Mouse (Mus musculus) heart, embryonic 13.5 days (tissue): ENCODE measurements around the gene Gpr4. TPM values are rescaled to one million over a fixed set of nuclear protein-coding genes. Genes with fewer than 3 reads are reported as not detected.

Experiments used
- ATAC-seq: fragments of 200-750 bp; cut with Nextera tagmentation; 2 replicates; pipeline ENCODE4 v1.8.0; 2017; ENCODE audit warnings: moderate TSS enrichment; ENCODE audit not compliant: insufficient number of reproducible peaks, low FRiP score, low TSS enrichment; ENCODE audit errors: extremely low read depth
- H3K27ac ChIP-seq: fragments of 300-500 bp; sonication (generic); replicated peaks from 2 replicates; pipeline ENCODE4 v1.5.1; 2015; ENCODE audit warnings: moderate library complexity, mild to moderate bottlenecking, inconsistent platforms
- H3K27me3 ChIP-seq: fragments of 300-500 bp; sonication (generic); replicated peaks from 2 replicates; pipeline ENCODE4 v1.6.1; 2015; ENCODE audit warnings: mild to moderate bottlenecking, inconsistent platforms
- H3K36me3 ChIP-seq: fragments of 300-500 bp; sonication (generic); 2 replicates; pipeline ENCODE4 v1.6.1; 2015; ENCODE audit warnings: mild to moderate bottlenecking, inconsistent platforms
- H3K4me1 ChIP-seq: fragments of 300-500 bp; sonication (generic); 2 replicates; pipeline ENCODE4 v1.6.1; 2015; ENCODE audit warnings: inconsistent platforms
- H3K4me2 ChIP-seq: fragments of 300-500 bp; sonication (generic); 2 replicates; pipeline ENCODE4 v1.6.1; 2015; ENCODE audit warnings: inconsistent platforms, mild to moderate bottlenecking, moderate library complexity
- H3K4me3 ChIP-seq: fragments of 300-500 bp; sonication (generic); 2 replicates; pipeline ENCODE4 v1.5.1; 2015; ENCODE audit warnings: moderate library complexity, mild to moderate bottlenecking, inconsistent platforms
- H3K9ac ChIP-seq: fragments of 300-500 bp; sonication (generic); 2 replicates; pipeline ENCODE4 v1.6.1; 2015; ENCODE audit warnings: inconsistent platforms, mild to moderate bottlenecking, moderate library complexity
- H3K9me3 ChIP-seq: fragments of 300-500 bp; sonication (generic); 2 replicates; pipeline ENCODE4 v1.6.1; 2016; ENCODE audit warnings: inconsistent platforms
- WGBS: fragments of 180-500 bp; shearing (Covaris S2); methylation state at CpG from one replicate; pipeline ENCODE4 v1.1.7; 2015; ENCODE audit warnings: mixed read lengths; 5-methylcytosine and 5-hydroxymethylcytosine counted together
- polyA plus RNA-seq: library from polyadenylated mRNA; unstranded; fragments of >200 nt; fragmentation: Nextera tagmentation; extraction: Ambion mirVana; gene quantifications from 2 replicates; pipeline ENCODE4 v1.2.1, GENCODE M21; 2015

The Gpr4 gene
- polyA plus RNA-seq, 1 experiment from 2014 or later = 1.7 TPM

GRCm38 (mm10) chr7:19194676-19195075, 17.7 kb upstream of the Gpr4 start:
- peaks cover 89% of the 10 kb centered on the region for H3K36me3 ChIP-seq
- ATAC-seq = no peak
- no peak overlapping the region for H3K27ac ChIP-seq
- no peak overlapping the region for H3K4me2 ChIP-seq
- no peak overlapping the region for H3K9ac ChIP-seq
- peaks cover 7% of the 10 kb centered on the region for H3K4me1 ChIP-seq
- H3K9me3 ChIP-seq = peaks cover 7% of the 10 kb centered on the region
- no peak overlapping the region for H3K4me3 ChIP-seq
- H3K27me3 ChIP-seq = no peaks in the 10 kb centered on the region
- WGBS = 91% methylated on average over 4 of the region's 4 CpGs

GRCm38 (mm10) chr7:19196676-19197075, 15.7 kb upstream of the Gpr4 start:
- no peak overlapping the region for H3K9ac ChIP-seq
- H3K4me1 ChIP-seq = peaks cover 2% of the 10 kb centered on the region
- no peaks in the 10 kb centered on the region for H3K27me3 ChIP-seq
- no peak for ATAC-seq
- H3K36me3 ChIP-seq = peaks cover 86% of the 10 kb centered on the region
- H3K4me2 ChIP-seq = no peak overlapping the region
- H3K9me3 ChIP-seq = peaks cover 7% of the 10 kb centered on the region
- 45% methylated on average over 6 of the region's 6 CpGs for WGBS
- H3K4me3 ChIP-seq = no peak overlapping the region
- H3K27ac ChIP-seq = no peak overlapping the region

- 25% methylated on average over 2 of the region's 2 CpGs for WGBS
- H3K27ac ChIP-seq = no peak overlapping the region
- H3K4me2 ChIP-seq = no peak overlapping the region
- ATAC-seq = no peak
- no peak overlapping the region for H3K4me3 ChIP-seq
- H3K9ac ChIP-seq = no peak overlapping the region
- peaks cover 88% of the 10 kb centered on the region for H3K36me3 ChIP-seq
- no peaks in the 10 kb centered on the region for H3K27me3 ChIP-seq
- H3K9me3 ChIP-seq = peaks cover 7% of the 10 kb centered on the region
- H3K4me1 ChIP-seq = no peaks in the 10 kb centered on the region
These were observed 14.4 kb upstream of the Gpr4 start for GRCm38 (mm10) chr7:19197985-19198384.

DNA sequence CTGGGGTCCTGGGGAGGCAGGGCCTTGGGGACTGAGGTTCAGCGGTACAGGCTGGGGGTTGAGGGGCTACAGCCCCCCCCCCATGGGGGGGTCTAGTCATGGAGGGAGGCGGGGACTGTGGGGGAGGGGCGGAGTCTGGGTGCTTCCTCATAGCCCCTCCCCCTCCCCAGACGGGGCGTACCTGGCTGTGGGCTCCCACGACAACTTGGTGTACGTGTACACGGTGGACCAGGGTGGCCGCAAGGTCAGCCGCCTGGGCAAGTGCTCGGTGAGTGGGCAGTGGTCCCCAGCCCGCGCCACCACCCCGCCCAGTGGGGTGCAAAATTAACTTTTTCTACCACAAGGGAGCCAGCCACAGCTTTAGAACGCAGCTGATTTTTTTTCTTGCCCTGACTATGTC, 10.7 kb upstream of the Gpr4 start:
- Histone ChIP-seq H3K4me3 (no peak overlapping the region), H3K4me2 (no peak overlapping the region), H3K36me3 (peaks cover 85% of the 10 kb centered on the region), H3K27ac (no peak overlapping the region), H3K4me1 (no peaks in the 10 kb centered on the region), H3K27me3 (no peaks in the 10 kb centered on the region), H3K9ac (no peak overlapping the region), H3K9me3 (no peaks in the 10 kb centered on the region)
- no peak for ATAC-seq
- 69% methylated on average over 15 of the region's 15 CpGs for WGBS

GRCm38 (mm10) chr7:19202065-19202850, 10.1 kb upstream of the Gpr4 start:
- Histone ChIP-seq H3K27me3 (no peaks in the 10 kb centered on the region), H3K9ac (no peak overlapping the region)
- 57% methylated on average over 15 of the region's 15 CpGs for WGBS

GRCm38 (mm10) chr7:19208201-19208910, 4.0 kb upstream of the Gpr4 start:
- WGBS = 77% methylated on average over 13 of the region's 13 CpGs
- Histone ChIP-seq H3K27ac (no peak overlapping the region), H3K36me3 (peaks cover 35% of the 10 kb centered on the region), H3K9me3 (no peaks in the 10 kb centered on the region), H3K4me1 (peaks cover 17% of the 10 kb centered on the region), H3K4me2 (no peak overlapping the region), H3K27me3 (peaks cover 11% of the 10 kb centered on the region), H3K4me3 (no peak overlapping the region), H3K9ac (no peak overlapping the region)
- ATAC-seq = no peak

More at GRCm38 (mm10) chr7:19202065-19202850, 10.1 kb upstream of the Gpr4 start:
- no peak overlapping the region for H3K4me3 ChIP-seq
- H3K27ac ChIP-seq = no peak overlapping the region
- H3K9me3 ChIP-seq = no peaks in the 10 kb centered on the region
- no peak for ATAC-seq
- H3K36me3 ChIP-seq = peaks cover 84% of the 10 kb centered on the region
- H3K4me1 ChIP-seq = no peaks in the 10 kb centered on the region
- H3K4me2 ChIP-seq = no peak overlapping the region

DNA sequence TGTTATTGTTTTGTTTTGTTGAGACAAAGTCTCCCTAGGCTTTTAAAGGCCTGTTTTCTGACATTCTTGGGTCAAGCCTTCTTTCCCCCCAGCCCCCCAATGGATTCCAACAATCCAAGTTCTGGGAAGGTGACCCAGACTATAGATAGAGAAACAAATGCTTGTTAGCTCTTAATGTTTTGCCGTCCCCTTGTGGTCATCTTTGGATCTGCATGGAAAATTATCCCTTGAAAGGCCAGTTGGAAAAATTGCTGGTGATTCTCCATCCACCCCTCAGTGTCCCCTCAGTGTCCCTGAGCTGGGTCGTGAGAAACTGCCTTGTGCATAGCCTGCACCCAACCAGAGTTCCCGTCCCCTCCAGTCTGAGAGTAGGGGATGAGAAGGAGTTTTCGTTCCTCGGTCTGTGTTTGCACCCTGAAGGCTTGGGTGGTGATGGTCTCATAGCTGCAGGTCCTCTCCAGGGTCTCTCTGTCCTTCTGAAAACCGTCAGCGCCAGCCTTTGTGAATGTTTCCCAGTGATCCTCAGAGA, 3.3 kb upstream of the Gpr4 start:
- peaks cover 17% of the 10 kb centered on the region for H3K4me1 ChIP-seq
- WGBS = 48% methylated on average over 7 of the region's 7 CpGs
- H3K4me3 ChIP-seq = no peak overlapping the region
- H3K36me3 ChIP-seq = peaks cover 30% of the 10 kb centered on the region
- no peaks in the 10 kb centered on the region for H3K9me3 ChIP-seq
- H3K9ac ChIP-seq = no peak overlapping the region
- H3K27me3 ChIP-seq = peaks cover 16% of the 10 kb centered on the region
- no peak overlapping the region for H3K27ac ChIP-seq
- H3K4me2 ChIP-seq = no peak overlapping the region
- ATAC-seq = no peak

DNA sequence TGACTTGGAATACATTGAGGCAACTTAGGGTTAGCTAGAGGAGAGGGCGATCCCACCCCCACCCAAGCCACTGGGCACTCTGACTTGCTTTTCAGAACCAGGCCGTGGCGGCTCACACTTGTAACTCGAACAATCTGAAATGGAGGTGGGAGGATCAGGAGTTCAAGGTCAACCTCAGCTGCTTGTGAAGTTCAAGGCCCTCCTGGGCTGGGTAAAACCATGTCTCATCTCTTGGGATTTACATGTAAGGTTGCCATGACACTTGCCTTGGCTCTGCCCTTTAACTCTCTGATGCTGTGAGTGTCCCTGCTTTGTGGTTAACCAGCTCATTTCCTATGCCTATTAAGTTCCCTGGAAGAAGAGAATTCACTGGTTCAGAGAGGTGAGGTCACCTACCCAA, 2.8 kb upstream of the Gpr4 start:
- 81% methylated on average over 4 of the region's 4 CpGs for WGBS
- ATAC-seq = no peak
- peaks cover 25% of the 10 kb centered on the region for H3K36me3 ChIP-seq

GRCm38 (mm10) chr7:19210010-19210409, 2.3 kb upstream of the Gpr4 start:
- ATAC-seq = no peak
- Histone ChIP-seq H3K27me3 (peaks cover 25% of the 10 kb centered on the region), H3K4me2 (no peak overlapping the region), H3K9me3 (no peaks in the 10 kb centered on the region), H3K36me3 (peaks cover 20% of the 10 kb centered on the region), H3K9ac (no peak overlapping the region), H3K4me1 (peaks cover 24% of the 10 kb centered on the region), H3K27ac (no peak overlapping the region), H3K4me3 (no peak overlapping the region)
- WGBS = 87% methylated on average over 5 of the region's 5 CpGs

More for the DNA sequence above, 2.8 kb upstream of the Gpr4 start:
- H3K27ac ChIP-seq = no peak overlapping the region
- peaks cover 21% of the 10 kb centered on the region for H3K27me3 ChIP-seq
- H3K4me3 ChIP-seq = no peak overlapping the region
- H3K9me3 ChIP-seq = no peaks in the 10 kb centered on the region
- H3K9ac ChIP-seq = no peak overlapping the region
- H3K4me2 ChIP-seq = no peak overlapping the region
- peaks cover 21% of the 10 kb centered on the region for H3K4me1 ChIP-seq

DNA sequence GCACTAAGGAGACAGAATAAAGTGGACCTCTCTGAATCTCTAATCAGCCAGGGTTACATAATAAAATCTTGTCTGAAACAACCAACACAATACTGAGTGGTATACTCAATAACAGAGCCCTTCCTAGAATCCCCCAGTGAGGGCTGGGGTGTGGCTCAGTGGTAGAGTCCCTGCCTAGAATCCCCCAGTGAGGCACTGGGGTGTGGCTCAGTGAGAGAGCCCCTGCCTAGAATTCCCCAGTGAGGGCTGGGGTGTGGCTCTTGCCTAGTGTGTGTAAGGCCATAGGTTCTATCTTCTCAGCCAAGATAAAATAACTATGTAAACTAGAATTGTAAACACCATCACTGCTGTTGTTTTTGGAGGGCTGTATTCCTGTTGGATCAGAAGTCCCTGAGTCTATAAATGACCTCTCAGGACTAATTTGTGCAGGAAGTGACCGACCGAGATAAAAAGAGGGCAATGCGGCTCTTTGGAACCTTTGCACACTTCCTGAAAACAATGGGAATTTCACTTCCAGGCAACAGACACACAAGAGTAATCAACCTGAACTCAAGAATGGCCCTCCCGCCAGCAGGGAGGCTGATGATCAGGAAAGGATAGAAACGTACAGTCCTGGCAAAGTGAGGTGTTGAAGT, 1.2 kb upstream of the Gpr4 start:
- Histone ChIP-seq H3K4me1 (peaks cover 24% of the 10 kb centered on the region), H3K27ac (no peak overlapping the region), H3K9ac (no peak overlapping the region), H3K4me2 (no peak overlapping the region), H3K9me3 (no peaks in the 10 kb centered on the region), H3K36me3 (peaks cover 8% of the 10 kb centered on the region; the same call in 1 of the 2 replicates), H3K4me3 (no peak overlapping the region), H3K27me3 (peaks cover 25% of the 10 kb centered on the region)
- no peak for ATAC-seq
- WGBS = 52% methylated on average over 5 of the region's 5 CpGs

- Histone ChIP-seq H3K9ac (no peak overlapping the region), H3K4me2 (peak overlapping the region; percentile 84), H3K4me1 (peaks cover 34% of the 10 kb centered on the region), H3K36me3 (no peaks in the 10 kb centered on the region), H3K4me3 (peak overlapping the region; percentile 60; the same call in 1 of the 2 replicates), H3K9me3 (no peaks in the 10 kb centered on the region), H3K27me3 (peaks cover 29% of the 10 kb centered on the region), H3K27ac (no peak overlapping the region)
- 52% methylated on average over 2 of the region's 2 CpGs for WGBS
- no peak for ATAC-seq
These were observed 1.0 kb downstream of the Gpr4 start for GRCm38 (mm10) chr7:19213385-19213784.
